Mouse (Mus musculus) embryonic facial prominence, embryonic 12.5 days (tissue): Measurements from ENCODE around the gene Ankrd13b. TPM values are rescaled to one million over a fixed set of nuclear protein-coding genes. Genes with fewer than 3 reads are reported as not detected.
"Not testable (repeated sequence)": the region's sequence is repeated elsewhere in the genome, so short reads cannot be mapped to it uniquely, and the experiment has no call there.

ENCODE experiments used
- ATAC-seq: fragments of 200-750 bp; cut with Nextera tagmentation; 2 replicates; pipeline ENCODE4 v1.8.0; 2017; ENCODE audit not compliant: insufficient number of reproducible peaks, insufficient read depth, low FRiP score, low TSS enrichment
- H3K27ac ChIP-seq: fragments of 300-500 bp; sonication (generic); 2 replicates; pipeline ENCODE4 v1.5.1; 2016; ENCODE audit warnings: mild to moderate bottlenecking
- H3K27me3 ChIP-seq: fragments of 300-500 bp; sonication (generic); 2 replicates; pipeline ENCODE4 v1.6.1; 2016; ENCODE audit warnings: mild to moderate bottlenecking, moderate library complexity
- H3K36me3 ChIP-seq: fragments of 300-500 bp; sonication (generic); 2 replicates; pipeline ENCODE4 v1.6.1; 2016; ENCODE audit warnings: mild to moderate bottlenecking
- H3K4me1 ChIP-seq: fragments of 300-500 bp; sonication (generic); 2 replicates; pipeline ENCODE4 v1.6.1; 2016
- H3K4me2 ChIP-seq: fragments of 300-500 bp; sonication (generic); replicated peaks from 2 replicates; pipeline ENCODE4 v1.6.1; 2016; ENCODE audit warnings: mild to moderate bottlenecking, moderate library complexity
- H3K4me3 ChIP-seq: fragments of 300-500 bp; sonication (generic); 2 replicates; pipeline ENCODE4 v1.5.1; 2016; ENCODE audit warnings: mild to moderate bottlenecking
- H3K9ac ChIP-seq: fragments of 300-500 bp; sonication (generic); 2 replicates; pipeline ENCODE4 v1.6.1; 2016; ENCODE audit warnings: mild to moderate bottlenecking, moderate library complexity
- H3K9me3 ChIP-seq: fragments of 300-500 bp; sonication (generic); 2 replicates; pipeline ENCODE4 v1.6.1; 2016; ENCODE audit warnings: mild to moderate bottlenecking, moderate library complexity
- WGBS: fragments of 180-500 bp; shearing (Covaris S2); methylation state at CpG from one replicate; pipeline ENCODE4 v1.1.7; 2016; 5-methylcytosine and 5-hydroxymethylcytosine counted together
- polyA plus RNA-seq: library from polyadenylated mRNA; unstranded; fragments of >200 nt; fragmentation: Nextera tagmentation; extraction: Ambion mirVana; gene quantifications from 2 replicates; pipeline ENCODE4 v1.2.1, GENCODE M21; 2016

Ankrd13b gene
- 15.0 and 15.5 TPM in 2 replicates for polyA plus RNA-seq

GRCm38 (mm10) chr11:77489591-77490235 lies at the start of gene Ankrd13b:
Ankrd13b (minus strand) TSS chr11:77489678.
- peak within 1 kb of the TSS; percentile 85 for H3K9ac ChIP-seq
- H3K4me3 ChIP-seq = peak within 1 kb of the TSS; percentile 69
- WGBS = 1% methylated on average over 69 of the region's 87 CpGs
- H3K27me3 ChIP-seq = no peaks in the 10 kb centered on the region
- H3K4me2 ChIP-seq = peak within 1 kb of the TSS; percentile 78
- no peaks in the 10 kb centered on the region for H3K36me3 ChIP-seq
- no peak for ATAC-seq
- 0 out of 2 replicates have a peak within 1 kb of the TSS, but pooled peaks have one; percentile 57 for H3K27ac ChIP-seq
- H3K4me1 ChIP-seq = peaks cover 65% of the 10 kb centered on the region
- H3K9me3 ChIP-seq = no peaks in the 10 kb centered on the region

GRCm38 (mm10) chr11:77532202-77532846 lies 42.8 kb upstream of the Ankrd13b start:
- Histone ChIP-seq H3K4me3 (no peak overlapping the region), H3K9me3 (no peaks in the 10 kb centered on the region), H3K27ac (no peak overlapping the region), H3K4me1 (no peaks in the 10 kb centered on the region), H3K27me3 (no peaks in the 10 kb centered on the region), H3K9ac (no peak overlapping the region), H3K36me3 (0 out of 2 replicates have a peak, but pooled peaks cover 5% of the 10 kb centered on the region), H3K4me2 (no peak overlapping the region)
- 80% methylated on average over 4 of the region's 4 CpGs for WGBS
- ATAC-seq = no peak

GRCm38 (mm10) chr11:77530862-77531261 lies 41.4 kb upstream of the Ankrd13b start:
- Histone ChIP-seq H3K4me2 (no peak overlapping the region), H3K4me3 (no peak overlapping the region), H3K9ac (no peak overlapping the region), H3K9me3 (no peaks in the 10 kb centered on the region), H3K36me3 (no peaks in the 10 kb centered on the region), H3K27ac (no peak overlapping the region), H3K4me1 (no peaks in the 10 kb centered on the region), H3K27me3 (no peaks in the 10 kb centered on the region)
- 94% methylated on average over 2 of the region's 2 CpGs for WGBS
- no peak for ATAC-seq

DNA sequence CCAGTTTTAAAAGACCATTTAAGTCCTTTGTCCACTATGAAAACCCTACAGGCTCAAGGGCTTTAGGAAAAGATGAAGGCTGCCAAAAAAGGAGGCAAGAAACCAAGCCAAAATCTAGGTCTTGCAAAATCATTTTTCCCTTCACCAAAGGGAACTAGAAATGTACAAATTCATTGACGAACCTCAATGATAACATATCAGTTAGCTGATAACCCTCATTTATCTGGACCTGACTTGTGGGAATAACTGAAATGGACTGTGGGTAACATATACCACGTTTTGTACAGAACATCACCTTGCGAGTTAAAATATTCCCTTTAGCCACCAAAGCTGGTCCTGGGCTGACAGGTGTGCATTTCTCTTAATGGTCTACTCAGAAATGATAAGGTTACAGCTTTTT lies 40.2 kb upstream of the Ankrd13b start:
- WGBS = 87% methylated on average over 3 of the region's 3 CpGs
- no peak overlapping the region for H3K4me2 ChIP-seq
- H3K9me3 ChIP-seq = no peaks in the 10 kb centered on the region
- no peaks in the 10 kb centered on the region for H3K4me1 ChIP-seq
- H3K27ac ChIP-seq = no peak overlapping the region
- no peak overlapping the region for H3K4me3 ChIP-seq
- no peak for ATAC-seq
- H3K36me3 ChIP-seq = no peaks in the 10 kb centered on the region
- H3K27me3 ChIP-seq = no peaks in the 10 kb centered on the region
- no peak overlapping the region for H3K9ac ChIP-seq

DNA sequence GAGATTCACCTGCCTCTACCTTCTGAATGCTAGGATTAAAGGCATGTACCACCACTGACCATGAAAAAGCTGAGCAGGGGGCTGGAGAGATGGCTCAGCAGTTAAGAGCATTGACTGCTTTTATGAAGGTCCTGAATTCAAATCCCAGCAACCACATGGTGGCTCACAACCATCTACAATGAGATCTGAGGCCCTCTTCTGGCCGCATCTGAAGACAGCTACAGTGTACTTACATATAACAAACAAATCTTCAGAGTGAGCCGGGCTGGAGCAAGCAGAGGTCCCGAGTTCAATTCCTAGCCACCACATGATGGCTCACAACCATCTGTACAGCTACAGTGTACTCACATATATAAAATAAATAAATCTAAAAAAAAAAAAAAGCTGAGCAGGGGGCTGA lies 38.9 kb upstream of the Ankrd13b start:
- not testable (repeated sequence) for H3K4me3 ChIP-seq, H3K4me2 ChIP-seq, H3K27ac ChIP-seq, H3K27me3 ChIP-seq, ATAC-seq, H3K9ac ChIP-seq, H3K9me3 ChIP-seq, H3K36me3 ChIP-seq, H3K4me1 ChIP-seq
- 86% methylated on average over 3 of the region's 3 CpGs for WGBS

GRCm38 (mm10) chr11:77525804-77526486 lies 36.5 kb upstream of the Ankrd13b start:
- no peak overlapping the region for H3K4me3 ChIP-seq
- no peaks in the 10 kb centered on the region for H3K36me3 ChIP-seq
- ATAC-seq = no peak
- H3K27me3 ChIP-seq = no peaks in the 10 kb centered on the region
- 76% methylated on average over 3 of the region's 3 CpGs for WGBS
- no peaks in the 10 kb centered on the region for H3K9me3 ChIP-seq
- H3K4me2 ChIP-seq = no peak overlapping the region
- no peak overlapping the region for H3K27ac ChIP-seq
- H3K9ac ChIP-seq = no peak overlapping the region
- H3K4me1 ChIP-seq = no peaks in the 10 kb centered on the region

GRCm38 (mm10) chr11:77520601-77521529 lies 31.4 kb upstream of the Ankrd13b start:
- H3K36me3 ChIP-seq = no peaks in the 10 kb centered on the region
- no peaks in the 10 kb centered on the region for H3K9me3 ChIP-seq
- no peak for ATAC-seq
- 42% methylated on average over 5 of the region's 5 CpGs for WGBS
- 0 out of 2 replicates have a peak overlapping the region, but pooled peaks have one; percentile 36 for H3K27ac ChIP-seq
- peaks cover 8% of the 10 kb centered on the region for H3K27me3 ChIP-seq
- no peak overlapping the region for H3K4me3 ChIP-seq
- H3K9ac ChIP-seq = no peak overlapping the region
- H3K4me2 ChIP-seq = no peak overlapping the region
- H3K4me1 ChIP-seq = peaks cover 8% of the 10 kb centered on the region

GRCm38 (mm10) chr11:77519043-77519442 lies 29.6 kb upstream of the Ankrd13b start, which contains the start of gene Gm10392:
Gm10392 (minus strand) TSS chr11:77519198.
- Histone ChIP-seq H3K4me3 (no peak within 1 kb of the TSS), H3K4me1 (peaks cover 26% of the 10 kb centered on the region), H3K27me3 (peaks cover 24% of the 10 kb centered on the region), H3K4me2 (no peak within 1 kb of the TSS), H3K9ac (no peak within 1 kb of the TSS), H3K9me3 (no peaks in the 10 kb centered on the region), H3K27ac (0 out of 2 replicates have a peak within 1 kb of the TSS, but pooled peaks have one; percentile 30), H3K36me3 (no peaks in the 10 kb centered on the region)
- no peak for ATAC-seq
- WGBS = 72% methylated on average over 5 of the region's 5 CpGs

DNA sequence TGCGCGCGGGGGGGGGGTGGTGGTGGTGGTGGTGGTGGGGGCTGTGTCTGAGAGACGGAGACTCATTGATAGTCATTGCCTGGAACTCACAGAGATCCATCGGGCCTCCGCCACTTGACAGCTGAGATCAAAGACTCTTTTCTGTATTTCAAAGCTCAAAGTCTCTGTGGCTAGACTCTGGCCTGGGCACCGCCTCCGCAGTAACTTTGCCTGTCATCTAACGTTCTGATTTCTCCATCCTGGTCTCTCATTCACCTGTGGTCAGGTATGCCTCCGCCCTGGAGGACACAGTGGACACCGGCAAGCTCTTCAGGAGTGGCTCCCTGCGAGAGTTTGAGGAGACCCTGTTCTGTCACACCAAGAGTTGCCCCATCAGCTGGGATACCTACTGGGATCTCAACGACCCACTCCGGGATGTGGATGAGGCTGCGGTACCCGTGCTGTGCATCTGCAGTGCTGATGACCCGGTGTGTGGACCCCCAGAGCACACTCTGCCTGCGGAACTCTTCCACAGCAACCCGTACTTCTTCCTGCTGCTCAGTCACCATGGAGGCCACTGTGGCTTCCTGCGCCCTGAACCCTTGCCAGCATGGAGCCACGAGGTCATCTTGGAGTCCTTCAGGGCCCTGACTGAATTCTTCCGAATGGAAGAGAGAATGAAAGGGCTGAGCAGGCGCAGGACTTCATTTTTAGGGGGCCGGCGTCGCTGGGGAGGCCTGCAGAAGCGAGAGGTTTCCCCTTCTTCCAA lies 28.7 kb upstream of the Ankrd13b start:
- WGBS = 86% methylated on average over 27 of the region's 27 CpGs
- Histone ChIP-seq H3K4me1 (peaks cover 30% of the 10 kb centered on the region), H3K9me3 (no peaks in the 10 kb centered on the region), H3K27me3 (peaks cover 24% of the 10 kb centered on the region), H3K36me3 (no peaks in the 10 kb centered on the region), H3K9ac (no peak overlapping the region), H3K4me2 (no peak overlapping the region), H3K4me3 (no peak overlapping the region), H3K27ac (no peak overlapping the region)
- no peak for ATAC-seq

DNA sequence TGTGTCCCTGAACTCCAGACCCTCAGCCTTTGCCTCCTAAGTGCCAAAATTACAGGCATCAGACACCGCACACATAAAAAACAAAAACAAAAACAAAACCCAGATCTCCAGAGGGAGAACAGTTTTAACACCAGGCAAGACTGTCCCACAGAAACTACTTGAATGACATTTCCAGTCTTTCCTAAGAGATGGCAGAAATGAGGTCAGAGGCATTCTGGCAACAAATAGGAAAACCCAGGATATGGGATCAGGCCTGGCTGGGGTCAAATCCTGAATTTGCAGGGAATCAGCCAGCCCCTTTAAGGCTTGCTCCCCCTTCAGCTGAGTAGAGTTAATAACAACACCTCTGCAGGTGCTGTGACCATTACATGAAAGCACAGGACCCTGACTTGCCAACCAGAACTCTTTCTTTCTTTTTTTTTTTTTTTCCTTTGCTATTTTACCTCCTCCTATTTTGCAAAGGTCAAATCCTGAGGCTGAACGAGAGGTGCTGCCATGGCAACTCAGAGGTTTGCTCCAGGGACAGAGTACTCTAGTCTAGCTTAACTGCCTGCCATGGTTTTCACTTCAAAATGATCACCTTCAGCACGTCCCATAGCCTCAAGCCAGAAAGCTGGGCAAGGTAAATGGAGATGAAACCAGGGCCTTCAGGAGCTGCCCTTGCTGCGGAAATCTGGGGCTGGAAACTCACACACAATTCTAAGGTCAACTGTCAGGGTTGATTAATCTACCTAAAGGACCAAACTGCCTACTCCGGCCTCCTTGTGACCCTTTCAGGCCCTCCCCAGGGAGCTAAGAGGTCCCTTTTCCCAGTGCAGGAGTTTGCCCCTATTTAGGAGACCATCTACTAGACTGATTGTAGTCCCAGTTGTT lies 27.3 kb upstream of the Ankrd13b start:
- H3K27ac ChIP-seq = no peak overlapping the region
- no peaks in the 10 kb centered on the region for H3K9me3 ChIP-seq
- no peak overlapping the region for H3K4me3 ChIP-seq
- no peaks in the 10 kb centered on the region for H3K36me3 ChIP-seq
- H3K27me3 ChIP-seq = peaks cover 24% of the 10 kb centered on the region
- WGBS = 44% methylated on average over 5 of the region's 5 CpGs
- no peak overlapping the region for H3K9ac ChIP-seq
- ATAC-seq = no peak
- peak overlapping the region; percentile 98; the same call in 1 of the 2 replicates for H3K4me2 ChIP-seq
- H3K4me1 ChIP-seq = peaks cover 37% of the 10 kb centered on the region
